Mouse (Mus musculus) embryo, embryonic 10.5 days (tissue): ENCODE data around the gene Fars2.
"Not testable (repeated sequence)": the region's sequence is repeated elsewhere in the genome, so short reads cannot be mapped to it uniquely, and the experiment has no call there.

Experiments
- DNase-seq: peaks from one replicate; pipeline ENCODE4 v3.0.0-alpha.2; 2015; ENCODE audit warnings: low spot score

Fars2 gene

DNA sequence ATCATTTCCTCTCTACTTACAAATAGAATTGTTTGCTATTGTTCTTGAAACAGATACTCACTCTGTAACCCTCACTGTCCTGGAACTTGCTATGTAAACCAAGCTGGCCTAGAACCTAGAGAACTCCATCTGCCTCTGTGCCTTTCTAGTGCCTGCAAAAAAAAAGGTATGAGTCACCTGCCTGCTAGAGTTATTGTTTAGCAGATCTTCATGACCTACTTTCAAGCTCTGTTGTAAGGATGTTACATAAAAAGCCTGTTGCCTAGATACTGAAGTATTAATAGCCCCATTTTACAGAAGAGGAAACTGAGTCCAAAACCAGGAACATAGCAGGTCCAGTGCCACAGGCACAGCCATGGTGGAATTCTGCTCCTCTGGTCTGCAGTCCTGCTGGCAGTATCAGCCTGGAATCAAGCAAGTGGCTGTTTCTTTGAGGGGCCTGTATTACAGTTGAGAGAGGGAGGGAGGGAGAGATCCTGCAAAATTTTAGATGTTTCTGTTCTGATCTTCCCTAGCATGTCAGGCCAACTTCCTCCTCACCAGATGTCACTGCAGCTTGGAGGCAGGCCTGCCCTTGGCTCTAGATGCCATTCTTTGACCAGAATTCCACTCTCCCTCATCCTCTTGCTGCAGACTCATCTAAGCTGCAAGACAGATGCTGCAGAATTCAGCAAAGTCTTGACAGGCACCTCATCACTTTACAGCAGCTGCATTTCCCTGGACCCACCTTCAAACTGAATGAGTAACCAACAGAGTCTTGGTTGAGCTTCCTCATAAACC lies 250.7 kb downstream of the Fars2 start:
- no peak for DNase-seq

DNA sequence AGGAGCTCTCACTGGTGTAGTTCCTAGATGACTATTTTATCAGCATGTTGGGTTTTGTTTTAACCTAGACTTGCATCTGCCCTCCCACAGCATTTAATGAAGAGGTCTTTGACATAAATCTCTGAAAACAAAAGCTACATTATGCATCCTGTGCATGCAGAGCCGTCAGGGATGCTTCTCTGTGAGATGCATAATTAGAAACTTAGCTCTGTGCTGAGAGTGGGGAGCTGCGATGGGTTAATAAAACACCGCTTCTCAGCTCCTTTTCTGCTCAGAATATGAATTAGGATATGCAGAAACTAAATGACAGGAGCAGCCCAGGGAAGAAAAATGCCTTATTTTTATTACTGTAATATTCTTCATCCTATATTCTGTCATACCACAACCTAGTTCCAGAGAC lies 251.6 kb downstream of the Fars2 start:
- DNase-seq, result no peak

DNA sequence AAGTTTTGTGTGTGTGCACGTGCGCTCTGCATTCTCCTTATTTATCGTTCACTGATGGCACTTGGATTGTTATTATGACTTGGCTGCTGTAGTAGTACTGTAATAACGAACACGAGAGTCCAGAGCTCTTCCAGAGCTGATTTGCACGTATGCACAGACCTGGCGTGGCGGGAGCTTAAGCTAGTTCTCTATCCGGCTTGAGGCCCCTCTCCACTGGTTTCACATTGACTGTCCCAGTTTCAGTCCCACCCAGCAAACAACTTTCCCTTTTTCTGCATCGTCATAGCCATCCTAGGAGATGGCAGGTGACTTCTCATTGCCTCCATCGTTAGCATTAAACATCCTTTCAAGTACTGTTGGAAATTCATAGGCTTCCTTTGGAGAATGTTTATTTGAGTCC lies 252.2 kb downstream of the Fars2 start:
- no peak for DNase-seq

DNA sequence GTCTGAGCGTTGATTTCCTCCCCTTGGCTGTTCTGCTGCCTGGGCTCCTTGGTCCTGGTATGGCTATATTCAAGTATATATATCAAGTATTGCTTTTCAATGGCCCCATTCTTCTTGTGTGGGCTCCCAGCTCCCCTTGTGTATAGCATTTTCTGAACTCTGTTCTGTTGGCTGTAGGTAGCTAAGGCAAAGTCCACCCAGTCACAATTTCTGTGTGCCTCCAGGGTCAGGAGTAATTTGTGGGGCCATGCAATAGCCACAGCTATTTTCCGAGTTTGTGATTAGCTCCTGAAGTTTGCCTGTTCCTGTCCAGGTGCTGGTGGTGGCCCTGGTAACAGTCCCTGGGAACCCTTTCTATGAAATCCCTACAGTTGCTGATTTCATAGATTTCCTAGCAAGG lies 266.0 kb downstream of the Fars2 start:
- no peak for DNase-seq

DNA sequence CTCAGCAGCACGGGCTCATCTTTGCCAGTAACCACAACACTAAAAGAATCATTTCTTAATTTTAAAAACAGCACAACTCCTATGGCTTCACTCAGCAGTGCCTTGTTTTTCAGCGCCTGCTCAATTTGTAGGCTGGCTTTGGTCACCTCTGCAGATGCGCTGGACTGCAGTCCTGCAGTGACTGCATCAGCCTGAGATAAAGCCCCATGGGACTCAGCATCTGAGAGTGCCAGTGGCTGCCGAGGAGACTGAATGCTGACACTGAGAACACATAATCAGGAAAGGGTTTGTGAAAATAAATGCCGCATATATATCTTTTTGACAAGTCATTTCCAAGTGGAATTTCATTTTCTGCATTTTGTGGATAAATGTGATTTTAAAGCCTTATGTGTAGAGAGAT lies 268.9 kb downstream of the Fars2 start:
- DNase-seq, result no peak

DNA sequence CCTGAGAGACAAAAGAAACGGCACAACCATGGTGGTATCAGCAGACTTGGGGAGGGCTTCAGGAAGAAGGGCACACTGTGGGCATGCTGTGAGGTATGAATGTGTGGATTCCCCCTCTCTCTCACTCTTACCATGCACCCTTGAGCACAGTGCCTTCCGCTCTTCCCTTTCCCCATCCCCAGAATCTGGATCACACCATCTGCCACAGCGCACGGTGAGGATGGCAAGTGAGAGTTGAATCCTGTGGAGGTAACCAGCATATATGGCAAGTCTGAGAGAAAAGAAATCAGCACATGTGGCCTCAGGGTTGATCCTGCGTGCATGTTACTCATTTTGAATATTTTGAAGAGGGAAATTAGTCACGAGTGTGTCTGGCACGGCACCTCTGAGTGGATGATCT lies 274.7 kb downstream of the Fars2 start:
- no peak for DNase-seq

DNA sequence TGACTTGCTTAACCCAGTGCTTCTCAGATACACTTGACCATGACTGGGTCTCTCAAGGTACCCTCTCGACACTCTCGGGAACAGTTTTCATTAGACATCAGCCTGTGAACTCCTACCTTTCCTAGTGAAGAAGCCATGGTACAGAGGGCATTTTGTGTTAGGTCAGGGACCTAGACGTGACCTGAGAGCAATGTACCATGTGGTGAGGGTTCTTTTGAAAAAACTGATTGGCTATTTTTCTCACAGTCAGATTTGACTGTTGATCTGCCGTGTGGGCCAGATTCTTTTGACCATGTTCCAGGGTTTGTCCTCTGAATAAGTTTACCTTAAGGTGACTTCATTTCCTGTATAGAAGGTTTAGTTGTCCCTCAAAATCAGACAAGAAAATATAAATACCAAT lies 275.5 kb downstream of the Fars2 start:
- no peak for DNase-seq

DNA sequence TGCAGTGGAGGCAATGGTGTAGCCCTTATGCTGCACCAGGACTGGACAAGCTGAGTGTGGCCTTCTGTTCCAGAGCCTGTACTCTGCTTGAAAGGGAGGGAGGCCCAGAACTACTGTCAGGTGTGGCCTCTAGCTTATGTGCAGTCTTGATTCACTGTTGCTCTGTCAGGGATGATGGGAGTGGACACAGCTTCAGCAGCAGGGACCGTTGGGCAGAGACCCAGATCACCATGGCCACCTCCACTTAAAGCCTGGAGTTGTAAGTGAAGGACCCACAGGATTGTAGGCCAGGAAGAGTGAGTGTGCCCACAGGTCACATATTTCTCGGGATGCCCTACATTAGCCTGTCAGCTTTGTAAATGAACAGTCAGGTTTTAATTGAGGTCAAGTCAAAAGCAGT lies 283.8 kb downstream of the Fars2 start:
- DNase-seq, result no peak

DNA sequence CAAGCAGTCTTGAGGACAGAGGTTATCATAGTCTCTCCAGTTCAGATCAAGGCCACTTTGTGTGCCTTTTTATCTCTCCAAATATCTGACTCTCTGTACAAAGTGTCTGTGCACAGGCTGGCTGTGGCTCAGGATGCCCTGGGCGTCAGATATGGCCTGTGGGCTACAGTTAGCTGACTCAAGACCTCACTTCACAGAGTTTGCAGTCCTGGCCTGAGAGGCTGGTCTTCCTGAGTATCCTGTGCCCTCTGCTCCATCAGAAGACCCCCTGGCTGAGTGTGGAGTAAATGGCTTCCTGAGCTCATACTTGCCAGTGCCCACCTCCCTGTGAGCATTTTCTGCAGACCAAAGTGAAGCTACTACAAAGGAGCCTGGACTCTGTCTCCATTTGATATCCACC lies 296.1 kb downstream of the Fars2 start:
- DNase-seq, result no peak

DNA sequence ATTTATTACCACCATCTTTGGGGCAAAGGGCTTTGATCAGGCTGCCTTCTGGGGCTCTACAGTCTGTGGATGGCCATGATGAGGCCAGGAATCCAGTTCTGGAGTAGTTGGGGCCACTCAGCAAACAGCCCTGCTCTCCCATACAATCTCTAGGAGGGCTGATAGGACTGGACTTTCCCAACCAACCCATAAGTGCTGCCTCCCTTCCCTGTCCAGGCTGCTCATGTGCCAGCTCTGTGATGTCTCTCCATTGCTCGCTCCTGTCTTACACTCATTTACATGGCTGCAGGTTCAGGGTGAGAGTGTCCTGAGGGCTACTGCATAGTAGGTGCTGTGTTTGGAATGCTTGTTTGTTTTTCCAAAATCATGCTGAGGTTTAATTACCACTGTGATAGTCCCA lies 298.0 kb downstream of the Fars2 start:
- no peak for DNase-seq

DNA sequence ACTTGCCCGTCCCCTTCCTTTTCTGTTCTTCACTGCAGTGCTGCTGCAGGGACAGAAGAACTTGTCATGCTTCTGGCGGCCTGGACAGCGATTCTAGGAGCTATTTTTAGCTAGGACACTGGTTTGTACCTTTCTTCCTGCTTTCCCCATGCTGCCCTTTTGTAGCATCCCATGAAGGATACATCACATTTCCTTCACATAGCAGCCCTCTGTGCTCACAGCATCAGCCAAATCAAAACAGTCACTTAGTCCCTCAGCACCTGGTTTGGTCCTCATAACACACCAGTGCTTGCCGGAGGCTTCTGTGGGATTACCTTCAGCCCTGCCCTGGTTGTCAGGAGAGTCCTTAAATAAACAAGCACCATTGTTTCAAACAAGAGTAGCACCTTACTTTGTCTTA lies 299.3 kb downstream of the Fars2 start:
- DNase-seq, result no peak

DNA sequence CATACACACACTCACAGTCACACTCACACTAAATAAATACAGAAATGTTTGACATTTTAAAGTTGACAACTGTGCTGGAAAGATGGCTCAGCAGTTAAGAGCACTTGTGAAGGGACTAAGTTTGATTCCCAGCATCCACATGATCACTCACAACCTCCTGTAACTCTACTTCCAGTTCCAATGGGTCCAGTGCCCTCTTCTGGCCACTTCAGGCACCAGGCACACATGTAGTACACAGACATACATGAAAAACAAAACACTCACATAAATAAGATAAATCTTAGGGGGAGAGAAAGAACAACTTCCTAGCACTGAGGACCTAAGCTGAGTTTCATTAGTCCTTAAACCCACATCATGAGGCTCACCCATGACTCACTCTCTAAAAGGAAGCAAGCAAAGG lies 302.1 kb downstream of the Fars2 start:
- no peak for DNase-seq

DNA sequence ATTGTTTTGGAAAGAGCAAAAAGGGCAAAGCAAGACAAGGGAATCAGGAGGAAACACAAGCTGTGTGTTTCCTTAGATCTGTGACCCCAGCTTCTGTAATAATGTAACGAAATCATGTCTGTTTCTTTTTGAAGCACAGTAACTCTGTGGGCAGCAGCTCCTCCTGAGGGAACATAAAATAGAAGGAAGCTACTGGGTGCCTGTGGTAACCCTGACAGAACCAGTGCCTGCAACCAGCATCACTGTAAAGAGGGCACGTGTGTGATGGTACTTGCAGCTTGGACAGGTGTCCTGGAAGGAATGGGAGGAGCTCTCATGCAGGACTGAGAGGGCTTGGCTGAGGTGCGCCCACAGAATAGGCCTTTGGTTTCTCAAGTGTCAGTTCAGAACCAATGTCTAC lies 305.2 kb downstream of the Fars2 start:
- DNase-seq, result no peak

DNA sequence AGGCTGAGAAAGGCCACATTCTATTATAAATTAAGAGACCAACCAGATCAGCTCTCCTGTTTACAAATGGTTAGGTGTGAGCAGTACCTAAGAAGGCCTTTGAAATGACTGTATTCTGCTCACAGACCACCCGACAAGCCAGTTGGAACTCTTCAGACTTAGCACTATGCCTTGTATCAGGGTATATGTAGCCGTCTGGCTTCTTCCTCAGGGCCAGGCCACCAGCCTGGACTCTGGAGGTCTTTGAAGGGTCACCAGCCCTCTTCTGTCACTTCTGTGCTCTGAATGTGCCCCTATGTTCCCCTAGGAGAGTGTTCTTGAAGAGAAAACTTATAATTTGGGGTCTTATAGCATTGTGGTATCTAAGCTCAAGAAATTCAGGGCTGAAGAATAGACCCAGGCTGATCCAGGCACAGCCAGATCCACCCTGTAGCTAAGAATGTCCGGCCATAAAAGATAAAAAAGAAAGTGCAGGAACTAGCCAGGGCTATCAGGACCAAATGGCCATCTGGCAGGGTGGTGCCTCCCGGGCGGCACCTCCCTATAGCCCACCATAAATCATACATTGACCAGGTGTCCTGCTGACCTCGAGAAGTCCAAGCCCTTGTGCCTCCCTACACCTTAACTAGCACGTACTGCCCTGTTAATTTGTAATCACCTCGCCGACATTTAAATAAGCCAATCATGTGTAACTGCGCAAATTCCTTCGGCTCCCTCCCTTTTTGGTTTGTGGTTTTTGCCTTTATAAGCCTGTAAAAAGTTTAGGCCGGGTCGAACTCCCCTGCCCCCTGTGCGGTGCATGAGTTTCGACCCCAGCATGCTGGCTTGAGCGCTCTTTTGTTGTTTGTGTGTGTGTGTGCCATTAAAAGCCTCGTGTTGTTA lies 308.9 kb downstream of the Fars2 start:
- DNase-seq, result not testable (repeated sequence)

DNA sequence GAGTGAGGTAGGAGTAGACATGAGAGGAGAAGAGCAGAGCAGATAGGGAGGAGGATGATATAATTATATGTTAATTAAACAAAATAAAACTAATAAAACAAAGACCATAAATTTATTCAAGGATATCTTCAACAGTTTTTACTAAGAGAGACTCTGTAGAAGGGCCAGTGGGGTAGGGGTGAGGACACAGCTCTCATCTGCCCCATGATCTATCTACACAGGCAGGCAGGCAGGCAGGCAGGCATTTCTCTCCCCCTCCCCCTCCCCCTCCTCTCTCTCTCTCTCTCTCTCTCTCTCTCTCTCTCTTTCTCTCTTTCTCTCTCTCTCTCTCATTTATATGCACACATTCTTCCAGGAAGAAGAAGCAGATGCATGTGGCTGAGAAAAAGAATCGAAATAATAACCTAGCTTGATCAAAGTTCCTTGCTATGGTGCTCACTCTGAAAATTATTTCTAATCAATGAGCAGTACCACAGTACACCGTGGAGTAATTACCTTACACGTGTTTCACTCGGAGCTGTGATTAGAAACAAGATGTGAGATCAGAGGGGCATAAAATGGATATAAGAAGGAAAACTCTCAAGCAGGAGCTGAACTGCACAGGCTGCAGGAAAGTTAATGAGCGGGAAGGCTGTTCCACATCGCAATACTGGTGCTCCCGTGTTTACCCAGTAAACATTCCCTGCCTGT lies 312.4 kb downstream of the Fars2 start:
- no peak for DNase-seq

DNA sequence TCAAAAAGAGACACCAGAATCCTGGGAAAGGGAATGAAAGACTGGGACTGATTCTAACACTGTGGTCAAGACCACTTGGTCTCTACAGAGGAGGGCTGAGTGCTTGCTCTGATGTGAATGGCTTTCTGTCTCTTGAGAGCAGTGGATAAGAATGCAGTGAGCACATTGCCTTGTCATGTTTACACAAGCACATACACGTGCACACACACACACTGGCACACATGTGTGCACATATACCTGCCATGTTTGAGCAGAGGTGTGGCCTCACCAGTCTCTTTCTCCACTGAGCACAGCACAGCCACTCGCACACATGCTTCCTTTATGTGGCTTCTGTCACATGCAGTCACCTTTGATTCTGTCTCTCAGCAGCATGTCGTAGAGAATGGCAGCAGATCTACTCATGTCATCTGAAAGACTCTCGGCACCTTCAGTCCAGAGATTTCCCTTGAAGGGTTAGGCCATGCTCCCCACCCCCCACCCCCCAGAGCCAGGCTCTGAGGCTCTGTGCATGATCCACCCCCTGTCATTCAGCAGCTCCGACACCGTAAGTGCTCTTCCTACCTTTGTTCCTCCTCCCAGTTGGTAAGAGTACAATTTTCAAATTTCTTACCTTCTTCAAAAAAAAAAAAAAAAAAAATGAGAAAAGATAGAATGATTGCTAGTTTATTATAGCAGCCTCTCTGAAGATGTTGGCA lies 313.4 kb downstream of the Fars2 start:
- DNase-seq, result no peak

DNA sequence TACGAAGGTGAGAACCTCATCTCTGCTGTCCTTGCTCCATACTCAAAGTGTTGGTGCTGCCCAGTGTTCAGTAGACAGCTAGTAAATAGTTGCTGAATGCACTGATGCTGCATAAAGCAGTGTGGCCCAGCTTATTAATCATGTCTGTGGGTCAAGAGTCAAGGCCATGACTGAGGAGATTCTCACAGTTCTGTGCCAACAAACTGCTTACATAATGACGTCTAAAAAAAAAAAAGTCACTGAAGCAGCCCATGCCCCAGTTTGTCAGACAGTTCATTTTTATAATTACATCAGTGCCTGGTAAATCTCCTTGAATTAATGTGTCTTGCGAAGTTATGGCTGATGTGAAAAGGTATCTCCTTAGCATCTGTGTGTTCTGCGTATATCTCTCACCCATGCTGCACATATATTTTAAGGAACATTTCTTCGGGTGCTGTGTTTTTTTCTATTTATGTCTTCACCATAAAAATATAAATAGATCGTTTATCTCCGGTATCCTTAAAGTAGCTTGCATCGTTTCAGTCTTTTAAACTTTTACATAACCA lies 314.8 kb downstream of the Fars2 start:
- no peak for DNase-seq

DNA sequence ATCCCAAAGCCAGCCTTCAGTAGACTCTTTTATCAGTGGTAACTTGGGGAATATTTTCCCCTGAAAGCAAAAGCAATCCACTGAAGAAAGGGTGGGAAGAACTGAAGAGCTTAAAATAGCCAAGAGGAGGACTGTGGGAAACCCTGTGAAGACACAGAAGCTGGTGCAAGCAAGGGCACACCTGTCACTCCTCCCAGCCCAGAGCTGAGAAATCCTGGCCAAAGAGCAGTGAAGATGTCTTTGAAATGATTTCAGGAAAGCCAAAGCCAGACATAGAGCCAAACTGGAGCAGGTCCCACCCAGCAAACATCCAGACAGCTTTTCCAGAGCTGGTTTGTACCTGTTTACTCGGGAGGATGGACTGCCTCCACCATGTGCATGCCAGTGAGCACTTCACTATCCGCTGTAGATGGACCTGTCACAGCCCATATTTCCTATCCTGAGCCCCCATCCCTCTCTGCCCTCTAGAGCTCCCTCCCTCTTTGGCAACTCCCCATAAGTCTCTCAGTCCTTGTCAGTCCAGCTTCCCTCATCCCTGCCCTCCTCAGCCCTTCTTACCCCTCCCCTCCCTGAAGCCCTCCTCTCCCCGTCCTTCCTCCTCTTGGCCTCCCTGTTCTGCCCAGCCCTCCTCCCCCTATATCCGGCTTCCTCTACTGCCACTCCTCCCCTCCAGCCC lies 327.7 kb downstream of the Fars2 start:
- no peak for DNase-seq

DNA sequence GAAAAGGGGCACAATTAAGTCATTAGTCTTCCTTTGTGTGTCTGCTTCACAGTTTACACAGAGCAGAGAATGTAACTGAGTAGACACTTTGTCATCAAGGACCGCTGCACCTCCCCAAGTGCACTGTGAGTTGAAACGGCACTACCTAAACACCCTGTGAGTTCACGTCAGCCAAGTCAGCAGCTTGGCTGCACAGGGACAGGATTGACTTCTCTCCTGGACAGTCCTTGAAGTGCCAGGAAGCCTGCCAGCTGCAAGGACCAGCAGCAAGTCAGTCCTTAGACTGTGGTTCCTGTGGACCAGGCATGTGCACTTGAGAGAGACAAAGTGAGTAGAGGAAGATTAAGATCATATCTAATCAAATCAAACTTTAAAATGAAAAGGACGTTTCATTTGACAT lies 330.7 kb downstream of the Fars2 start:
- peak; percentile 30 for DNase-seq

DNA sequence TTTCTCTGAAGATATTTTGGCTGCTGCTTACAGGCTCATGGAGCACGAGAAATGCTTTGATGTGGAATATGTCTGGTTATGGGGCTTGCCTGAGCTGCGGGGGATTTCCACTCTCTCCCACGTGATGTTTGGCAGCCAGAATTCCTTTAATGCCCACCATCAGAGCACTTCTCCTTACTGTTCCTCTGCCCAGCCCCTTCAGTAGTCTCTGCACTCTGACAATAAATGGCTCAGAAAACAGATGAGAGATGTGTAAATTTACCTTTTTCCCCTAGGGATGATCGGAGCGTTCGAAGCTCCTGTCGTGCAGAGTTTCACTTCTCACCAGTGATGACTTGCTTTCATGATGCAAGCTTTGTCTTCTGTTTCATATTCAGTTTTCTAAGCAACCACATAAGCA lies 331.4 kb downstream of the Fars2 start:
- no peak for DNase-seq

DNA sequence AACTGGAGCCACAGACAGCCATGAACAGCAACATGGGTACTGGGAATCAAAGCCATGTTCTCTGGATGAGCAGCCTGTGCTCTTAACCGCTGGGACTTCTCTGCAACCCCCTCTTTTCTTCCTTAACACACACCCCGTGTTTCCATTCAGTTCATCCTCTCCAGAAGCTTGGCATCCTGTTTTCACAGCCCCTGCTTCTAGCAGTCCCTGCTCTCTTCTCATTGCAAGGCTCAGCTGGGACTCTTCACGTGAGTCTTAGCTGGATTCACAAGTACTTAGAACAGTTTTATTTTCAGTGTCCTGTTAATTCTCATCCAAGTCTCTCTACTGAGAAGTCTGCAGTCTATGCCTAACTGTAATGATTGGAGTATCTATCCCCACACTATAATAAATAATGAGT lies 334.2 kb downstream of the Fars2 start:
- no peak for DNase-seq
